In genomic region chr6:33078260-33078936, GRCm38 (mm10) we compare ENCODE assay signal across 15 mouse cellular contexts. TPM values are rescaled to one million over a fixed set of nuclear protein-coding genes. Genes with fewer than 3 reads are reported as not detected.
DNase-seq lines count a peak whose midpoint lies in the region; ATAC-seq and TF ChIP-seq lines count a peak whose summit lies in the region.
"Had no signal": no experiment of that assay in that cellular context is flagged by ENCODE, and none has a peak within 500 bp of the region (broad histone marks: within the 10 kb centered on the region; RNA-seq: fewer than 3 reads in every experiment).

No protein-coding gene starts in this region.

- no peaks in the 10 kb centered on the region for H3K36me3 ChIP-seq in hindbrain, embryonic 16.5 days (ENCODE audit: control insufficient read depth, insufficient read depth, low read length)
- H3K36me3 ChIP-seq in hindbrain, embryonic 14.5 days (replicated peaks; ENCODE audit: control insufficient read depth, insufficient read depth): no peaks in the 10 kb centered on the region
- no peaks in the 10 kb centered on the region for H3K36me3 ChIP-seq in E14TG2a.4 (ENCODE audit: insufficient read depth, low read length)
- no peaks in the 10 kb centered on the region for H3K36me3 ChIP-seq in intestine, embryonic 14.5 days (ENCODE audit: control insufficient read depth, insufficient read depth, low read length)
- H3K36me3 ChIP-seq: heart, embryonic 15.5 days; liver, embryonic 13.5 days; midbrain, embryonic 10.5 days had no signal

- no peak for DNase-seq in hindbrain, embryonic 14.5 days (ENCODE audit: low spot score)
- DNase-seq in intestine, embryonic 14.5 days (ENCODE audit: low spot score): peak; percentile 50
- peak; percentile 66 for DNase-seq in mesoderm, embryonic 11.5 days (ENCODE audit: low read depth, low spot score)
- no peak for DNase-seq in urinary bladder, postnatal 10 days (ENCODE audit: low spot score)
- DNase-seq in cerebellum, adult 18-20 months: no peak
- no peak for DNase-seq in left cerebral cortex, postnatal 25 days (ENCODE audit: low spot score in 2 of 2)
- DNase-seq: cerebellum, adult 2 months; liver, embryonic 13.5 days; thymus, adult 18-20 months had no signal

- H3K4me1 ChIP-seq in hindbrain, embryonic 16.5 days (ENCODE audit: control insufficient read depth, insufficient read depth, low read depth, low read length): no peaks in the 10 kb centered on the region
- H3K4me1 ChIP-seq in hindbrain, embryonic 14.5 days (replicated peaks; ENCODE audit: control insufficient read depth, insufficient read depth, low read length): no peaks in the 10 kb centered on the region
- H3K4me1 ChIP-seq in E14TG2a.4 (replicated peaks; ENCODE audit: low read depth, low read length): peaks cover 5% of the 10 kb centered on the region; the same call in 1 of the 2 replicates
- no peaks in the 10 kb centered on the region for H3K4me1 ChIP-seq in intestine, embryonic 14.5 days (replicated peaks; ENCODE audit: control insufficient read depth, insufficient read depth, low read length)
- H3K4me1 ChIP-seq: heart, embryonic 15.5 days; liver, embryonic 13.5 days; midbrain, embryonic 10.5 days had no signal

- H3K4me3 ChIP-seq in hindbrain, embryonic 16.5 days (ENCODE audit: low read length): no peak overlapping the region
- H3K4me3 ChIP-seq in hindbrain, embryonic 14.5 days (replicated peaks; ENCODE audit: low read length): no peak overlapping the region
- H3K4me3 ChIP-seq in E14TG2a.4 (replicated peaks; ENCODE audit: low read length): peak overlapping the region; percentile 35; the same call in 1 of the 2 replicates
- no peak overlapping the region for H3K4me3 ChIP-seq in intestine, embryonic 14.5 days (ENCODE audit: low read depth, low read length)
- H3K4me3 ChIP-seq: heart, embryonic 15.5 days; liver, embryonic 13.5 days; midbrain, embryonic 10.5 days had no signal

- TF ChIP-seq CTCF in E14TG2a.4 (conservative IDR thresholded peaks at IDR 0.05; ENCODE audit: low read length): no peak

- H3K27ac ChIP-seq in hindbrain, embryonic 16.5 days (ENCODE audit: low read depth, low read length): no peak overlapping the region
- H3K27ac ChIP-seq in hindbrain, embryonic 14.5 days: no peak overlapping the region
- H3K27ac ChIP-seq in intestine, embryonic 14.5 days (ENCODE audit: low read depth): no peak overlapping the region
- H3K27ac ChIP-seq: heart, embryonic 15.5 days; liver, embryonic 13.5 days; midbrain, embryonic 10.5 days had no signal

- H3K9me3 ChIP-seq in hindbrain, embryonic 16.5 days (ENCODE audit: control insufficient read depth, low read length): no peaks in the 10 kb centered on the region
- H3K9me3 ChIP-seq in hindbrain, embryonic 14.5 days (ENCODE audit: control insufficient read depth, low read length): no peaks in the 10 kb centered on the region
- H3K9me3 ChIP-seq in E14TG2a.4 (ENCODE audit: low read length): peaks cover 24% of the 10 kb centered on the region
- no peaks in the 10 kb centered on the region for H3K9me3 ChIP-seq in intestine, embryonic 14.5 days (ENCODE audit: control insufficient read depth, low read length)
- H3K9me3 ChIP-seq: heart, embryonic 15.5 days; midbrain, embryonic 10.5 days had no signal

- H3K27me3 ChIP-seq in hindbrain, embryonic 16.5 days (replicated peaks; ENCODE audit: control insufficient read depth, insufficient read depth, low read length): no peaks in the 10 kb centered on the region
- no peaks in the 10 kb centered on the region for H3K27me3 ChIP-seq in hindbrain, embryonic 14.5 days (ENCODE audit: control insufficient read depth, insufficient read depth, low read length)
- peaks cover 6% of the 10 kb centered on the region for H3K27me3 ChIP-seq in E14TG2a.4 (ENCODE audit: insufficient read depth, low read length)
- no peaks in the 10 kb centered on the region for H3K27me3 ChIP-seq in intestine, embryonic 14.5 days (replicated peaks; ENCODE audit: control insufficient read depth, insufficient read depth, low read length)
- H3K27me3 ChIP-seq: heart, embryonic 15.5 days; liver, embryonic 13.5 days had no signal

- intact Hi-C loops in left cerebral cortex, postnatal 25 days (cut with DNase I): no loop called here

- H3K4me2 ChIP-seq in hindbrain, embryonic 16.5 days (ENCODE audit: low read length): 0 out of 2 replicates have a peak overlapping the region, but pooled peaks have one; percentile 18
- H3K4me2 ChIP-seq in hindbrain, embryonic 14.5 days (replicated peaks): no peak overlapping the region
- peak overlapping the region; percentile 41 for H3K4me2 ChIP-seq in intestine, embryonic 14.5 days (ENCODE audit: low read length)
- H3K4me2 ChIP-seq: heart, embryonic 15.5 days; liver, embryonic 13.5 days had no signal

- WGBS in hindbrain, embryonic 16.5 days: 61% methylated on average over 19 of the region's 19 CpGs
- 64% methylated on average over 19 of the region's 19 CpGs for WGBS in hindbrain, embryonic 14.5 days
- 27% methylated on average over 19 of the region's 19 CpGs for WGBS in intestine, embryonic 14.5 days

- no peak overlapping the region for H3K9ac ChIP-seq in hindbrain, embryonic 16.5 days (ENCODE audit: low read depth, low read length)
- H3K9ac ChIP-seq in hindbrain, embryonic 14.5 days: no peak overlapping the region
- no peak overlapping the region for H3K9ac ChIP-seq in intestine, embryonic 14.5 days (ENCODE audit: low read length)
- H3K9ac ChIP-seq: heart, embryonic 15.5 days; liver, embryonic 13.5 days had no signal

- no peak for ATAC-seq in hindbrain, embryonic 16.5 days
- ATAC-seq in hindbrain, embryonic 14.5 days (ENCODE audit: low FRiP score): no peak
- no peak for ATAC-seq in intestine, embryonic 14.5 days (replicated peaks; ENCODE audit: low FRiP score, low TSS enrichment, low read depth)
- ATAC-seq: forebrain, embryonic 14.5 days; lung, postnatal 0 days had no signal

RNA-seq across cellular contexts. Expression of gene Chchd3, which starts 18.3 kb away (rescaled TPM):
- polyA plus RNA-seq in hindbrain, embryonic 16.5 days (2015; fragmentation: Nextera tagmentation; extraction: Ambion mirVana): 112 and 124 TPM in 2 replicates
- 111 and 126 TPM in 2 replicates for polyA plus RNA-seq in hindbrain, embryonic 14.5 days (2014; fragmentation: Nextera tagmentation; extraction: Ambion mirVana)
- 120 and 125 TPM in 2 replicates for polyA plus RNA-seq in intestine, embryonic 14.5 days (2014; fragmentation: Nextera tagmentation; extraction: Ambion mirVana)
- 10 to 100 TPM; 84.2 to 84.4 TPM for total RNA-seq in left cerebral cortex, postnatal 25 days (2021)

Comparison
In these comparisons a context has a peak if more than half of its experiments do, and no peak if none do; other contexts are left out.
1. DNase-seq: peak in intestine, embryonic 14.5 days (single experiment) and mesoderm, embryonic 11.5 days (single experiment); none in hindbrain, embryonic 14.5 days (single experiment), urinary bladder, postnatal 10 days (single experiment), cerebellum, adult 18-20 months (0 of 2) and left cerebral cortex, postnatal 25 days (0 of 2).